Mouse (Mus musculus): Measurements from ENCODE around the gene Ntng1.

The Ntng1 gene

DNA sequence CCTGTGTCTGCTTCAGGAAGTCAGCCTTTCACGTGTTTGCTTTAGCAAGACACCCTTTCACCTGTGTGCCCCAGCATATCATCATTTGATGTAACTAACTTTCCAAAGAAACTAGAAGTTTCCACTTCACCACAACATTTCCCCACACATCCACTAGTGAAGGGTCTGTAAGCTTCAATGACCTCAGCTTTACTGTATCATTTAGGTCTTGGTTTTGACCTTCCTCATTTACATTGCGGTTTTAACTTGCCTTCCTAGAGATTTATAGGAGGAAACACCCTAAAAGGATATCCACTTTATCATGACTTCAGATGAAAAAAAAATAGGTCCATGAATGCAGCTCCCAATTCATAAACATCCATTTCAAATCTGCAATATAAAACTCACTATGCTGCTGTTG is 89.7 kb downstream of the Ntng1 start:
- no peak for DNase-seq

DNA sequence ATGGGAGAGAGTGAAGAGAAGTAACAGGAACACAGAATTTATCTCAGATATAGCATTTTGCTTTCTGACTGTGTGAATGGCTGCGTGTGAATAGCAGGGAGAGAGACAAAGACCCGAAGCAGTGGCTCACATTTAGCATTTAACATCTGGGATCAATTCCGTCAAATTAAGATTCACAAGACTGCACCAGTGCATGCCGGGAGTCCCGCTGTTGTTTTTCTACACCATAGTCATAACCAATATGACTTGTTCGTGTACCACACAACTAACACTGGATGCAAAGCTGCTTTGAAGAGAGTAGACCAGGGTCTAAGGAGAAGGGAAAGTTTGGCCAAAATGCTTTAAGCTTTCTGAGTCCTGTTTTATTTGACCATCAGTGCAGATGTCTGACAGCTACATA is 95.7 kb downstream of the Ntng1 start:
- no peak for DNase-seq

DNA sequence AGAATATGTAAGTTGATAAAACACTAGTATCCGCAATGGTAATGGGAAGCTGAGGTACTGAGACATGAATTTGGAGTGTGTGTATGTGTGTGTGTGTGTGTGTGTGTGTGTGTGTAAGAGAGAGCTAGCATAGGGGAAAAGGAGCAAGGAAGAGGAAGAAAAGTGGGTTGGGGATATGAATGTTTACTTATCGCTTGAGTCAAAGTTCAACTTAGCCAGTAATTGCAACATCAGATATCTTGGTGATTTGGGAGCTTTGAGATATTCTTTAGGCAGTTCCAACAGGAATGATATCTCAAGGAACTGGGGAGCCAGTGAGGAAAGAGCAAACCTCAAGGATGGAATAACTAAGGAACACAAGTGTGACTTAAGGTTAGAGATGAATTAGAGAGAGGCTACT is 97.1 kb downstream of the Ntng1 start:
- no peak for DNase-seq

DNA sequence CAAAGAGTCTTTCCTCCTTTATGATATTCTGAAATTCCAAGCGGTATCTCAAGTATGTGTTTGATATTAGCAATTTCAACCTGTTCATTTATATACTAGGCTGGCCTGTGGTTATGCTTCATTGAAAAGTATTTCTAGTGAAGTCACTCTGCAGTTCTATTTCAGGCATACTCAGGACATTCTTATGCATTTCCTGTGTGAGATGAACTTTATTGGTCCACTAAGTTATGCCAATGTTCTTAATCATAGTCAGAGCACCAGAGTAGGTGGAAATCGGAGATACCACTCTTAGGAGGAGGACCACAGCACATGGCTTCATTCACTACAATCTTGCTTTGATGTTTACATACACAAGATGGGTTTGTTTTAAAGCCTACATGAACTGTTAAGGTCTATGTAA is 99.6 kb downstream of the Ntng1 start:
- no peak for DNase-seq

DNA sequence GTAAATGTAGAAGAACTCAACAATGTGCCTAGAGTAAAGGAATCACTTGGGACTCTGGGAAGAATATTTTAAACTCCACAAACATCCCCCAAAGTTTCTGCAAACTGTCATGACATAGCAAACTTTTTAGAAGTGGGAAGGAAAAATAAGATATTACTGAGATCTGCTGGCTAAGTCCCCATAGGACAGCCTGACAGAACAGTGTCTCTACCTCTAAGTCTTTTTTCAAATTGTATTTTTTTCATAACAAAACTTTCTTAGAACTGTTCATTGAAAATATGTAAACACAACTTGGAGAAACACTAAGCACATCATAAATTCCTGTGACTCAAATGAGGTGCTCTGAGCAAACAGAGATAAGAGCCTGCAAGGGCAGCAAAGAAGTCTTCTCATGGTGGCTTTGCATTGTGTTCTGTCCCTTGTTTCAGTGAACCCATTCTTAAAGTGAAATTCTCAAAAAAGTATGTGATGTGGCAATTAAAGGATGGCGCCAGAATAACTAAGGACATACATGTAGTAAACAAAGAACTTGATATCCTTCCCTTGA is 100.1 kb downstream of the Ntng1 start:
- no peak for DNase-seq

DNA sequence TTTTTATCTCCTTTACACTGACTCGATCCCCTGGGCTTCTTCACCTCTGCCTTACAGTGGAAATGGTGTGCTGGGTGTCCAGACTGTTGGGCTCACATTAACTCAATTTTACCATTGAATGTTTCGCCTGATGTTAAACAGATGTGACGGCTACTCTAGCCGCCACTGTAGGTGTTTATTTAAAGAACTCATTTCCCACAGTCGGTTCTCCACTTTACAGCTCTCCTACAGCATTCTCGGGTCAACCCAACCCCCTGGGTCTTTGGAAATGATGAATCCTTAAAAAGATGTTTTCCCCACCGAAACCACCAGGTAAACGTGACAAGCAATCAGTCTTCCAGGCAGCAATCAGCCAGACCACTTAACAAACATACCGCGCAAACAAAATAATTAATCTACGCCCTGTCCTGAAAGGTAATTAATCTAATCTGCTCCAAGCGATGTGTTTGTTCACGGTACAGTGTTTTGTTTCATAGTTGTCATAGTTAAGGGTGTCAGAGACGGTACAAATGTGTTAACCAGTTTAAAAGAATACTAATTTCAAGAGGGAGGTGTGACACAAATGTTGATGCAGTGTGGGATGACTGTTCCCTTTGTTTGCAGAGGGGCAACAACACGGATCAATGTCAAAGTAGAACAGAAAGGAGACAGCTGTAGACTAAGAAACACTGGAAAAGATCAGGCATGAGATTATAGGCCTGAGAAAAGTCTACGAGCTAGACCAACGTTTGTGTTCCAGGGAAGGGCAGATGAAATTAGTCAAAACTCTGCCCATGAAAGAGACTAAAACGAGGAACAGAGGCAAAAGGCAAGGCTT is 120.8 kb downstream of the Ntng1 start:
- DNase-seq, result no peak

DNA sequence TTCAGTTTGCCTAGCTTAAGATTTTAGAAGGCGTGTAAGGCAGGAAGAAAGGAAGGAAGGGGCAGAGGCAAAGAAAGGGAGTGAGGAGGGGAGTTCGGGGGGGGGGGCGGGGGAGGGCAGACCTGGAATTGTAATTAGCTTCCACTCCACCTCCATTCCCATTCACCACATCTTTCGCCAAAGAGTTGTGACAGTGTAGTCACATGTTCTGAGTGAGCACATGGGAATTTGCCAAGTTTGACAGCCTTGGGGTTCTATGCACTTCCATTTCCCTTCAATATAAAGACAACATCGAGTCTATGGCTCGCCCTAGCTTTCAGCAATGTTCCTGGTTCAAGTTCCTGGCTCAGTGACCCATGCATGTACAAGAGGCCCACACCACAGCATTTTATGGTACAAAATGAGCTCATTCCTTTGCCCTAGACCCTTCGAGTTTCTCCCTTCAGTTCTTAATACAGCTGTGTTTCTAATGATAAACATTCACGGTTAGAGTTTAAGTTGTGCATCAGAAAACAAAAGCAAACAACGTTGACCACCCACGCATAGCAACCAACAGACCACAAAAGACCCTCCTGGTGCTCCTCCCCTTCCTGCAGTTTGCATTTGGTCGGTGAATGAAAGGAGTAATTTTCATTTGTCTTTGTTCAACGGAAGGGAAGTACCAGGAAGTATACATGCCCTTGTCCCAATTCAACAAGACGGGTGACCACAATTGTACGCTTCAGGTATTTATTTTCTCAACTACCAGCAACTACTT is 132.8 kb downstream of the Ntng1 start:
- no peak for DNase-seq

DNA sequence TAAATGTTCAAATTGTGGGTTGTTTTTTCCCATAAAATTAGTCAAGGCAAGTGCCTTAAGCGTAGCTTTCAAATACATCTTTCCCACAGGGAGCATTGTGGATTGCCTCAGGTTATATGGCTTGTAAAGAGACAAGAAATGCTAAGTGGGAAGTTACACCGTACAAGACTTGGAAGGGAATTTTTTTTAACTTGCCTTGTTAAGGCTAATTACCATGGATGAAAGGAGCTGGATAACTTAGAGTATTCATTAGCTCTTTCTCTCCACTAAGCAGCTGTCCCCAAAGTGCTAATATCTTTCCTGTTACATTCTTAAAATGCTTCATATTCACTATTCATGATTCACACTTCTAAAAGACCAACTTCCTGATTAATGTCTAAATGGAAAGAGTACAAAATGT is 133.4 kb downstream of the Ntng1 start:
- no peak for DNase-seq

DNA sequence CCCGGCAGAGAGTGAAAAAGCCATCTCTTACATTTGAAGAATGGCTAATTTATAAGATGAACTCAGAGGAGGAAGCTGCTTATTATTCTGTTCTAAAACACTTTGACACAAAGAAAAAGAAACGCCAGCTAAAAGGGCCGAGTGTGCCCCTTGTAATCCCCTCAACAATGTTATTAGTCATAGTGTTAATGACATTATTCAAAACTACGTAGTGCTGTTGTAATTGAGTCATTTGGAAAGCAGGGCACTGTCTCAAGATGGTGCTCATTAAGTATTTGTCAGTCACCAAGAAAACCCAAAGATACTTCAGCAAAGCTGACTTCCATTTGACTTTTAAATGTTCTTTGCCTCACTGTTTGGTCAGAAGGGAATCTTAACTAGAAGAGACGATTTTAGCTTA is 143.5 kb downstream of the Ntng1 start:
- DNase-seq, result no peak

DNA sequence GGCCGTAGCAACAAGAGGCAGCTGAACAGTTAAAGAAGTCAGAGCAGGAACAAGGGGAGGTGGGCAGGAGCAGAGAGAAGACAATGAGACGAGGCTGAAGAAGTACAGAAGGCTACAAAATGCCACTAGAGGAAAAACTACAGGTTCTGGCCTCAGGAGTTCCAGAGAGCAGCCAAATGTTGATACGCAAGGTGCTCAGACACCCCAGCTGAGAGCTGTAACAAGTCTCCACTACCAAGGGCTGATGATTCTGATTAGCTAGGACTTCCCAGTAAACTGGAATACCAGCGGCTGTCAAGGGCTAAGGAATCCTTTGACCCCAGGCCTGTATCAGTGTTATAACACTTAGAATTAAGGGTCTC is 148.2 kb downstream of the Ntng1 start:
- DNase-seq, result no peak

DNA sequence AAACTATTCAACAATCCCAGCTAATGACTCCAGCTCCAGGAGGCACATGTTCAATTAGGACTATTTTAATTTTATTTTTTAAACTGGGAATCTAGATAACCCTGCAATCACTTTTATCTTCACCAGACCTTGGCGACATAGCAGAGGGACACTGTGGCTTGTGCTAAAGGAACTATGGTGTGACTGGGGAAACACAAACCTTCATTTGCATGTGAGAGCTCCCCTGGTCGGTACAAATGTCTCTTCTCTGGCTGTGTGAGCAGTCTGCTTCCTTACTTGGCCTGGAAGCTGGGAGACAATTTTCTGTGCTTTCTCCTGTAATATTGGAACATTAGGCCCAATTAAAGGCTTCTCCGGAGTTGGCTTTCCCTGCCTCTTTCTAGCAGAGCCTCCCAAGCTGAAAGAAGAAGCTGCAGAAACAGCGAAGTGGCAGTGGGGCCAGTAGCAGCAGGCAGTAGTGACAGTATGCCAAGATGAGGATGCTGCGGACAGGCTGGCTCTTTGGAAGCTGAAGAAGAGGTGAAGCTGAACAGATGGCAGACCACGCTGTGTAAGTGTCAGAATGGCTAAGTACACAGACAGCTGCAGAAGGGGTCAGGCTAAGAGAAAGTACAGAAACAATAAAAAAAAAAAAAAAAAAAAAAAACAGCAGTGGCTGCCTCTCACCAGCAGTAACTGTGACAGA is 148.7 kb downstream of the Ntng1 start:
- no peak for DNase-seq

DNA sequence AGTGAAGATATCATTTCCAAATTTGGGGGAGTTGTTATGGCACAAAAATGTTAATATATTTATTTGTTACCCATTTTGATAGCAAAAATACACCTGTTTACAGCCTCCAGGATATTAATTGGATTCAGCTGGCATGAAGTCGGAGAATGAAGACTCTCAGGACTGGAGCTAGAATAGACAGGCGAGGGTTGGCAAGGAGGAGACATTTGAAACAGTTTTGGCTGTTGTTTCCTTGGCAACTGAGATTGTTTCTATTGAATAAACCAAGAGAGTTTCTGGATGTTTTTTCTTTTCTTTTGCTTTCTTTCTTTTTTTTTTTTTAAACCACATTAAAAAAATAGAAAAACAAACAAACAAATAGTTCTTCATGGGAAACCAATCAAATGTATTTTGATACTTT is 159.7 kb downstream of the Ntng1 start:
- no peak for DNase-seq

DNA sequence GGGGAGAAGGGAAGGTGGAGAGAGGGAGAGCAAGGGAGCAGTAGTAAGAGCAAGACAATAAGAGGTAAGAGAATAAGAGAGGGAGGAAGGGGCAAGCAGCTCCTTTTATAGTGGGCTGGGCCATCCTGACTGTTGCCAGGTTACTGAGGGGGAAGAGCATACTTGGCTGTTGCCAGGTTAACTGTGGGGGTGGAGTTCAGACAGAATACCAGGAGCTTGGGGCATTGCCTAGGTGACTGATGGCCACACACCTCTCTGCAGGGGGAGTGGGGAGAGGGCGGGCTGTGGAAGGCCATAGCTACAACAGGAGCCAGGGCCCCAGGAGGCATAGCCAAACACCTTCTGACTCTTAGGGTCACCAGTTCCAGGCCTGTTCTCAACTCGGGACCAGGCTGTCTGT is 166.2 kb downstream of the Ntng1 start:
- no peak for DNase-seq

DNA sequence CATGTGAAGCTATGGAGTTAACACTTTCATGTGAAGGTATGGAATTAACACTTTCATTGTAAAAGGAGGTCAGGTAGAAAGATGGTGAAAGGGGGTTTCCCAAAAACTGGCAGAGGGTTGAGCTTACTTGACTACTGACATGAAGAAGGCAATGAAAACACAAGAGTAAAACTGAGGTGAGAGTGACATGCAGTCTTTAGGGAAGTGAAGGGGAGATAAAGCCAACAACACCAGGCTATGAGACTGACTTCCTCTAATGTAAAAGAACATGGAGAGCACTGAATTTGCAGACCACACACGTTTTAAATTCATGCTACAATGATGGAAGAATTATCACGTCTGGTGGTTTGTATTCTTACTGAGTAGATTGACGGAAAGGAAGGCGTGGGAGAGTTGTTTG is 168.7 kb downstream of the Ntng1 start:
- no peak for DNase-seq

DNA sequence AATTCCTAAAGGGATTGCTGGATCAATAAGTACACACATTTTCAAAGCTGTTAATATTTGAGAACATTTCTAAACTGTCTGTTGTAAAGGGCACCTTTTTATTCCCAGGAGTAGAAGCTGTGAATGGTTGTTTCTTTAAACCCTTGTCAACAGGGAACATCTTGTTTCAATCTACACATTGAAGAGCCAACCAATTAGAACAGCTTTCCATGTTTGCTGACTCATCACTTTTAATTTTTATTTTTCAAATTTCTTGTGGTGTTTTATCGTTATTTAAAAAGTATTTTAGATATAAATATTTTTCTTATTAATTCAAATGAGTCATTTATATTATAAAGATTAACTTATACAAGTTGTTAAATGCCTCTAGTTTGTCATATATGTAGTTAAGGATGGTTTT is 172.3 kb downstream of the Ntng1 start:
- no peak for DNase-seq

DNA sequence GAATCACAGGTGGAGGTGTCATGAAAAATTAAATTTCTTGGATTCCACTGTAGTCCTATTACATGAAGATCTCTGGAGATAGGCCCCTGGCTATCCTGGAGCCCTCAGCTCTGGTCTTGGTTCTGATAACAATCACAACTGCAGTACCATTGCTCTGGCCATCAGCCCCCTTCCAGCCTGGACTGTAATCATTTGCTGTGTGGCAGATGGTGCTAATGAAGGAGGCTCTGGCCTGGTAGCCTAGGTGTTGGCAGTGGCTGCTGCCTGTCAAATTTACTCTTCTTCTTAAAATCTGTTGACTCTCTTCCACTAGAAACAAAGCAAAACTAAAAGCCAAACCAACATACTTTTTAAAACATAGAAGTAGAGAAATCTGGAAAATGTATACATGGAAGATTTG is 173.6 kb downstream of the Ntng1 start:
- DNase-seq, result no peak

DNA sequence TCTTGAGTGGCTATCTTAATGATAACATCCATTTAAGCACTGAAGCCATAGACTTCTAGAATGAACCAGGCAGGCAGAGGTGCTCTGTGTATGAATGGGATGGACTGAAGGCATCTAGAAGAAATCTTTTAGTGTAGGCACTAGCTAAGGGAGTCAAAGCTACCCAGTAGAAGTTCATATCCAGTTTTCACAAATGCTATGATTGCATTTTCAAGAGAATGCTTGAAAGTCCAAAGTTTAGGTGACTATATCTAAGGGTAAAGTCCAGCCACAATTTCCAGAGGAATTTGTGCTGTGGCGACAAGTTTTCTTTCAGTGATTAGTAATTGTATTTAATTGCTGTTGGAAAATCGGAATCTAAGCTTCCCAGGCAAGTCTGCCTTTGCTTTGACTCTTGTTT is 181.2 kb downstream of the Ntng1 start:
- no peak for DNase-seq

DNA sequence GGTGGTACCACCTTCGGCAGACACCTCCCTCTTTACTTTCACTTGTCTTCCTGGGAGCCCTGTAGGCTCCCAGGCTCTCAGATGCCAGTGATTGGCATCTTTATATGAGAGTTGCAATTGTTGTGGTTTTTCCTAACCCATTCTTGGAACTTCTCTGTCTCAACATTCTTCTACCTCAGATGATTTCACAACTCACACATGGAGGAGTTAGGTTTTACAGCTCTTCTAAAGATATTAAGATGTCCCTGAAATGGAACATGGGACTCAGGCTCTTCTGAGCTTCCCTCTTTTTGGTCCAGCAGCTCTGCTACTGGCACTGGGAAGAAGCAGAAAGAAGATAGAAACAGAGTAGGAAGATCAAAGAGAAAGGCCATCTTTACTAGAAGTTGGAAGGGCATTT is 200.9 kb downstream of the Ntng1 start:
- DNase-seq, result no peak

DNA sequence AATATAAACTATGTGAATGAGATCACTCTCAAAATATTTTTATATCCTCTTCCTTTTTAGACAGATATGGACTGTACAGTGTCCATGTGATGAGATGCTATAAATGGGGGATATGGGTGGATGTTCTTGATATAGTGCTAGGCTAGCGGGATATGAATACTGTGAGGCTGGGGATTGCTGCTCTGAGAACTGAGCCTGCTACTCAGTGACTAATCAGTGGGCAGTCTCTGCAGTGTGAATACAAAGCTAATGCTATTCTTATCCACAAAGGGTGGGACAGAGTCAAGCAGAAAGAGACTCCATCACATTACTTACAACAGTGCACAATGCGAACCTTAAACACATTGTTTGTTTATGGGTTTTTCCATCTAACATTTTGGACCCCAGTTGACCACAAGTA is 206.2 kb downstream of the Ntng1 start:
- DNase-seq, result no peak

DNA sequence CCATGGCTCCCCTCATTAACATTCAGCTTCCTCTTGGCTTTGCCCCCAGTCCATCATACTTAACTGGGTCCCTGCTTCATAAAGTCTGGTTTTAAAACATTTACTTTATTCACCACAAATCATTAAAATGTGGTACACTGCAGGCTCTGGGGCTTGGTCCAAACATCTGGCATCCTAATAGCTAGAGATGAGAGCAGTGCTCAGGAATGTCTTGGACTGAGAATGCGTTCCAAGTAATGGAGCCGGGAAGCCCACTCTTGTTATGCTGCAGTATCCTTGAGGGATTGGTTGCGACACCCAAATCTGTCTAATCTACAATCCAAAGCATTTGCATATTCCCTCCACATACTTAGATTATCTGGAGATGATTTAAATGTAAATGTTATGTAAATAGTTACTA is 207.5 kb downstream of the Ntng1 start:
- DNase-seq, result no peak

DNA sequence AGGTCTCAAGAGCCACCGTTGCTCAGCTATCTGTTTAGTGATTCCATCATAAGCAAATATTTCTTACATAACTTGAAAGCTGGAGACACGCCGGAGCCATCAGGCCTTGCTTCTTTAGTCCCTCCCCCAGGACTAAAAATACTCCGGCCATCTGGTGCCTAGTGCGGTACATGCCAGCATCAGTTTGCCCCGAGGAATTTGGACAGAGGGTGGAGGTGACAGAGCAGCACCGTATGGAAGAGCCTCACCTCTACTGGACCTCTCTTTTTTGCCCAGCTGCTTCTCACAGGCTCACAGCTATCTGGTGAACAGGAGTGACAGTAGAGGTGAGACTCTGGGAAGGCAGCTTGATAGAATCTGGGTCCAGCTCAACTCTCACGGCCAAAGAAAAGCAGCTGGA is 211.6 kb downstream of the Ntng1 start:
- DNase-seq, result no peak

DNA sequence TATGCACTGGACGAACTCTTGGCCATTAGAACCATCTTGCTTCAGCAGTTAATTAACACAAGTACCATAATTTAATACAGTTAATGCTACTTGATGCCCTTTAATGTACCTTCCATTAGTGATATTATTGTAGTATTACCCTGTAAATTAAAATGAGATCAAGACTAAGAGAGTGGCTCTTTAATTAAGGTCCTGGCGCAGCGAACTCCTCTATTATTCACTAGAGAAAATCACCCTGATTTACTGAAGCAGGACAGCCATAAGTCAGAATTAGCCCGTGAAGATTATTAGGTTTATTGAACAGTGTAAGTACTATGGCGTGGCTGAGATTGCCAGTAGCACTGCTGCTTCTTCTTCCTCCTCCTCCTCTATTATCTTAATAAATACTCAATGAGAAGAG is 212.8 kb downstream of the Ntng1 start:
- no peak for DNase-seq

DNA sequence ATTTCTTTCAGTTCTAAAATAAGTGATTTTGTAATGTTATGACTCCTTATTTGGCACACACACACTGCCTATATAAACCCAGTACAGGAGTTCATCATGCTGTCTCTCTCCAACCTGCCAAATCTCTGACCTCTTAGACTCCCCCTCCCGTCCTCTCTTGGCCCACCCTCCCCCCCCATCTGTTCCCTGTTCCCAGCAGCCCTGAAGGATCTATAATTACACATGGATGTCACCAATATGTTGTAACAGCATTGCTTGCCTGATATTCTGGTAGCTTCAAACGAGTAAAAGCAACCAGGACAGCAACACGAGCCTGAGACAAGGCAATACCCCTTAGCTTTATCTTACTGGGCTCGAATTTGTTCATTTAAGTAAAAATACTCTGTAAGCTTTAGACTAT is 220.0 kb downstream of the Ntng1 start:
- DNase-seq, result no peak

DNA sequence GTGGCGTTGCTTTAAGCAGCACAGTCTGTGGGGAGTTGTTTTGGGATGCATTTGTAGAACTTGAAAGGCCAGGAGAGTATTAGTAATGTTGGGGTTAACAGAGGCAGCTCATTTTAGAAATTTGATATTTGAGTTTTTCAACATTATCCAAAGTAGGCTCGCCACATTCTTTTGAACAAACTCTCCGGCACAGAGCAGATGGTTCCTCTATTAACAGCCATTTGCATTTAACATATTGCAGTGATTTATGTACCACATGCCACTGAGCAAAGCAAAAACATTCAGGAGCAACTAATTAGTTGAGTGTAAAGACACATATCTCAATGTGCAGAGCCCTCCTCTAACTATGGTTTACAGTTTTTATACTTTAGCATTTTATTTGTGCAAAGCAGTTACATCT is 224.8 kb downstream of the Ntng1 start:
- no peak for DNase-seq

All from thymus, postnatal 14 days (tissue).